Mouse (Mus musculus): Measurements from ENCODE around the gene Itpkb. TPM values are rescaled to one million over a fixed set of nuclear protein-coding genes. Genes with fewer than 3 reads are reported as not detected.

Itpkb gene
- polyA plus RNA-seq, 1 experiment from 2014 or later, result 5.6 TPM

- peak overlapping the region; percentile 12 to 93 for H3K27ac ChIP-seq (replicated peaks in 1 of 2; ENCODE audit: control insufficient read depth in 1 of 2, insufficient read depth in 1 of 2, low read depth in 2 of 2, low read length in 2 of 2)
- H3K4me1 ChIP-seq (ENCODE audit: control insufficient read depth in 2 of 2, insufficient read depth in 2 of 2, low read length in 2 of 2), result peaks cover 45 to 61% of the 10 kb centered on the region in 2 experiments
- WGBS, result 71% methylated on average over 6 of the region's 6 CpGs
These were observed 71.4 kb downstream of the Itpkb start for GRCm38 (mm10) chr1:180401725-180402124.

GRCm38 (mm10) chr1:180402481-180403081, 72.3 kb downstream of the Itpkb start:
- H3K9ac ChIP-seq (ENCODE audit: low read length), result no peak overlapping the region
- no peaks in the 10 kb centered on the region for H3K9me3 ChIP-seq (ENCODE audit: control insufficient read depth, low read length)
- no peaks in the 10 kb centered on the region for H3K36me3 ChIP-seq (ENCODE audit: control insufficient read depth, insufficient read depth, low read length)
- ATAC-seq (ENCODE audit: insufficient number of reproducible peaks, insufficient read depth, low FRiP score, low read depth), result no peak
- no peaks in the 10 kb centered on the region for H3K27me3 ChIP-seq (ENCODE audit: control insufficient read depth, insufficient read depth, low read length)
- H3K4me2 ChIP-seq (ENCODE audit: low read length), result no peak overlapping the region
- H3K27ac ChIP-seq (replicated peaks in 1 of 2; ENCODE audit: control insufficient read depth in 1 of 2, insufficient read depth in 1 of 2, low read depth in 2 of 2, low read length in 2 of 2), result peak overlapping the region; percentile 83 to 93
- H3K4me1 ChIP-seq (ENCODE audit: control insufficient read depth in 2 of 2, insufficient read depth in 2 of 2, low read length in 2 of 2), result peaks cover 51 to 68% of the 10 kb centered on the region in 2 experiments
- no peak overlapping the region for H3K4me3 ChIP-seq (ENCODE audit: control insufficient read depth in 1 of 2, insufficient read depth in 1 of 2, low read depth in 1 of 2, low read length in 2 of 2)
- 71% methylated on average over 11 of the region's 11 CpGs for WGBS

More at GRCm38 (mm10) chr1:180401725-180402124, 71.4 kb downstream of the Itpkb start:
- no peak overlapping the region for H3K4me3 ChIP-seq (ENCODE audit: control insufficient read depth in 1 of 2, insufficient read depth in 1 of 2, low read depth in 1 of 2, low read length in 2 of 2)
- no peak overlapping the region for H3K4me2 ChIP-seq (ENCODE audit: low read length)
- H3K9me3 ChIP-seq (ENCODE audit: control insufficient read depth, low read length), result no peaks in the 10 kb centered on the region
- no peaks in the 10 kb centered on the region for H3K27me3 ChIP-seq (ENCODE audit: control insufficient read depth, insufficient read depth, low read length)
- no peaks in the 10 kb centered on the region for H3K36me3 ChIP-seq (ENCODE audit: control insufficient read depth, insufficient read depth, low read length)
- no peak for ATAC-seq (ENCODE audit: insufficient number of reproducible peaks, insufficient read depth, low FRiP score, low read depth)
- no peak overlapping the region for H3K9ac ChIP-seq (ENCODE audit: low read length)

DNA sequence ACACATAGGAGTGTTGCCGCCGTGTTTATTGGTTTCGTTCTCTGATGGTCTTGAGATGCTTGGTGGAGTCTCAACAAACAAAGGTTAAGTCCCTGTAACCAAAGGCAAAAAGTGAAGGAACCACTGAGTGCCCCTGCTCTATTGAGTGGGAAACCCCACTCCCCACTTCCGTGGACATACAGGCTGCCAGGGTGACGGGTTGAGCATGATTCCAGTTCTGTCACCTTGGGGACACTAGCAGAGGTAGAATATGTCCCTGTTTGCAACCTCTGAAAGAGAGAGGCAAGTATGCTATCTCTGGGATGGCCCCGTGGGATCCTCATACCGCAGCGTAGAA, 73.0 kb downstream of the Itpkb start:
- Histone ChIP-seq H3K27me3 (ENCODE audit: control insufficient read depth, insufficient read depth, low read length) (no peaks in the 10 kb centered on the region), H3K4me1 (ENCODE audit: control insufficient read depth in 2 of 2, insufficient read depth in 2 of 2, low read length in 2 of 2) (peaks cover 53 to 75% of the 10 kb centered on the region in 2 experiments)

GRCm38 (mm10) chr1:180403694-180404606, 73.7 kb downstream of the Itpkb start:
- H3K4me3 ChIP-seq (ENCODE audit: control insufficient read depth in 1 of 2, insufficient read depth in 1 of 2, low read depth in 1 of 2, low read length in 2 of 2), result no peak overlapping the region
- H3K9me3 ChIP-seq (ENCODE audit: control insufficient read depth, low read length), result no peaks in the 10 kb centered on the region
- H3K4me2 ChIP-seq (ENCODE audit: low read length), result peak overlapping the region; percentile 46
- H3K4me1 ChIP-seq (ENCODE audit: control insufficient read depth in 2 of 2, insufficient read depth in 2 of 2, low read length in 2 of 2), result peaks cover 57 to 81% of the 10 kb centered on the region in 2 experiments
- peak; percentile 47 for ATAC-seq (ENCODE audit: insufficient number of reproducible peaks, insufficient read depth, low FRiP score, low read depth)
- H3K36me3 ChIP-seq (ENCODE audit: control insufficient read depth, insufficient read depth, low read length), result no peaks in the 10 kb centered on the region
- no peaks in the 10 kb centered on the region for H3K27me3 ChIP-seq (ENCODE audit: control insufficient read depth, insufficient read depth, low read length)
- peak overlapping the region; percentile 47 for H3K9ac ChIP-seq (ENCODE audit: low read length)
- peak overlapping the region; percentile 83 to 93 for H3K27ac ChIP-seq (replicated peaks in 1 of 2; ENCODE audit: control insufficient read depth in 1 of 2, insufficient read depth in 1 of 2, low read depth in 2 of 2, low read length in 2 of 2)
- 25% methylated on average over 32 of the region's 32 CpGs for WGBS

More for the DNA sequence above, 73.0 kb downstream of the Itpkb start:
- H3K4me2 ChIP-seq (ENCODE audit: low read length), result peak overlapping the region; percentile 46
- H3K36me3 ChIP-seq (ENCODE audit: control insufficient read depth, insufficient read depth, low read length), result no peaks in the 10 kb centered on the region
- H3K4me3 ChIP-seq (ENCODE audit: control insufficient read depth in 1 of 2, insufficient read depth in 1 of 2, low read depth in 1 of 2, low read length in 2 of 2), result no peak overlapping the region
- no peaks in the 10 kb centered on the region for H3K9me3 ChIP-seq (ENCODE audit: control insufficient read depth, low read length)
- H3K27ac ChIP-seq (replicated peaks in 1 of 2; ENCODE audit: control insufficient read depth in 1 of 2, insufficient read depth in 1 of 2, low read depth in 2 of 2, low read length in 2 of 2), result peak overlapping the region; percentile 83 to 93
- no peak for ATAC-seq (ENCODE audit: insufficient number of reproducible peaks, insufficient read depth, low FRiP score, low read depth)
- peak overlapping the region; percentile 47; the same call in 1 of the 2 replicates for H3K9ac ChIP-seq (ENCODE audit: low read length)
- 64% methylated on average over 8 of the region's 8 CpGs for whole genome bisulfite sequencing

- Histone ChIP-seq H3K4me3 (ENCODE audit: control insufficient read depth in 1 of 2, insufficient read depth in 1 of 2, low read depth in 1 of 2, low read length in 2 of 2) (no peak overlapping the region), H3K27ac (replicated peaks in 1 of 2; ENCODE audit: control insufficient read depth in 1 of 2, insufficient read depth in 1 of 2, low read depth in 2 of 2, low read length in 2 of 2) (peak overlapping the region; percentile 83 to 93), H3K4me1 (ENCODE audit: control insufficient read depth in 2 of 2, insufficient read depth in 2 of 2, low read length in 2 of 2) (peaks cover 64 to 89% of the 10 kb centered on the region in 2 experiments), H3K4me2 (ENCODE audit: low read length) (peak overlapping the region; percentile 26; the same call in 1 of the 2 replicates), H3K36me3 (ENCODE audit: control insufficient read depth, insufficient read depth, low read length) (no peaks in the 10 kb centered on the region), H3K9ac (ENCODE audit: low read length) (peak overlapping the region; percentile 47), H3K27me3 (ENCODE audit: control insufficient read depth, insufficient read depth, low read length) (no peaks in the 10 kb centered on the region), H3K9me3 (ENCODE audit: control insufficient read depth, low read length) (no peaks in the 10 kb centered on the region)
- no peak for ATAC-seq (ENCODE audit: insufficient number of reproducible peaks, insufficient read depth, low FRiP score, low read depth)
- 70% methylated on average over 3 of the region's 3 CpGs for WGBS
These were observed 74.4 kb downstream of the Itpkb start for GRCm38 (mm10) chr1:180404706-180405105.

GRCm38 (mm10) chr1:180405576-180406335, 75.5 kb downstream of the Itpkb start:
- no peak overlapping the region for H3K4me3 ChIP-seq (ENCODE audit: control insufficient read depth in 1 of 2, insufficient read depth in 1 of 2, low read depth in 1 of 2, low read length in 2 of 2)
- no peaks in the 10 kb centered on the region for H3K9me3 ChIP-seq (ENCODE audit: control insufficient read depth, low read length)
- no peak overlapping the region for H3K4me2 ChIP-seq (ENCODE audit: low read length)
- H3K9ac ChIP-seq (ENCODE audit: low read length), result no peak overlapping the region
- no peaks in the 10 kb centered on the region for H3K27me3 ChIP-seq (ENCODE audit: control insufficient read depth, insufficient read depth, low read length)
- H3K36me3 ChIP-seq (ENCODE audit: control insufficient read depth, insufficient read depth, low read length), result no peaks in the 10 kb centered on the region
- peak overlapping the region; percentile 40 to 93 for H3K27ac ChIP-seq (replicated peaks in 1 of 2; ENCODE audit: control insufficient read depth in 1 of 2, insufficient read depth in 1 of 2, low read depth in 2 of 2, low read length in 2 of 2)
- ATAC-seq (ENCODE audit: insufficient number of reproducible peaks, insufficient read depth, low FRiP score, low read depth), result peak; percentile 6; the same call in 1 of the 2 replicates
- WGBS, result 73% methylated on average over 9 of the region's 9 CpGs
- H3K4me1 ChIP-seq (ENCODE audit: control insufficient read depth in 2 of 2, insufficient read depth in 2 of 2, low read length in 2 of 2), result peaks cover 69 to 93% of the 10 kb centered on the region in 2 experiments

DNA sequence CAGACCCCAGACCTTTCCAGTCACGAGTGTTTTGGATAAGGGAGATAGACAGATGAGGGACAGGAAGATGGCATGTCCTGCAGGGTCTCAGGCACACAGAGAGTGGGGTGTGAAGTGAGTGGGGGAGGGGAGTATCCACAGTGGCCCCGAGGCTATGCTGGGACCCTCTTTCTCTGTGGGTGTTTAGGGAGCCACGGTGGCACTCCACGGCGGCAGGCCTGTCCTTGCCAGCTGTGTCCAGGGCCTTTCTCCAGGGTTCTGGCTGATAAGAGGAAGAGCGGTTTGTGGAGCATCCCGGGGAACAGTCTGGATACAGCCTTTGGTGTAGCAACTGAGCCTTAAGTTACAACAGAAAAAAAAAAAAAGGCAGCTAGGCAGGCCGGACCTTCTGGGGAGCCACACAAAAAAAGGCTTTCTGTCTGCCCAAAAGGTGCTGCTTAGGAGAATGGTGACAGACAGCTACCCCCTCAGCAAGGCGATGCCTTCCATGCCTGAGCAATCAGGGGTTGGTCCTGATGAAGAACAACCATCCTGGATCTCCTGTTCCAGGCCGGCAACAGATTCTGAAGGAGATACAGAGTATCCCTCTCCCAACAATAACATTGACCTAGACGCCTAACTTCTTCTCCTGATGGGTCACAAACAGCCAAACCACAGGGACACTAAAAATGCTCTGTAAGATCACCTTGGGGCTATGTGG, 76.2 kb downstream of the Itpkb start:
- H3K9me3 ChIP-seq (ENCODE audit: control insufficient read depth, low read length), result no peaks in the 10 kb centered on the region
- WGBS, result 65% methylated on average over 11 of the region's 11 CpGs
- H3K36me3 ChIP-seq (ENCODE audit: control insufficient read depth, insufficient read depth, low read length), result no peaks in the 10 kb centered on the region
- H3K27me3 ChIP-seq (ENCODE audit: control insufficient read depth, insufficient read depth, low read length), result no peaks in the 10 kb centered on the region
- no peak overlapping the region for H3K4me2 ChIP-seq (ENCODE audit: low read length)
- H3K27ac ChIP-seq (replicated peaks in 1 of 2; ENCODE audit: control insufficient read depth in 1 of 2, insufficient read depth in 1 of 2, low read depth in 2 of 2, low read length in 2 of 2), result peak overlapping the region; percentile 28 to 56; a peak in 2 of 4 replicates
- H3K4me3 ChIP-seq (ENCODE audit: control insufficient read depth in 1 of 2, insufficient read depth in 1 of 2, low read depth in 1 of 2, low read length in 2 of 2), result no peak overlapping the region
- H3K4me1 ChIP-seq (ENCODE audit: control insufficient read depth in 2 of 2, insufficient read depth in 2 of 2, low read length in 2 of 2), result peaks cover 67 to 86% of the 10 kb centered on the region in 2 experiments
- no peak overlapping the region for H3K9ac ChIP-seq (ENCODE audit: low read length)
- no peak for ATAC-seq (ENCODE audit: insufficient number of reproducible peaks, insufficient read depth, low FRiP score, low read depth)
